Mouse (Mus musculus): ENCODE results near the gene Il20rb. TPM values are rescaled to one million over a fixed set of nuclear protein-coding genes. Genes with fewer than 3 reads are reported as not detected.
A peak's percentile ranks its signal among the peaks of the same experiment; 100 is the strongest.

Gene Il20rb
- polyA plus RNA-seq, 1 experiment from 2014 or later: 0.87 TPM

GRCm38 (mm10) chr9:100416299-100416698, 70.3 kb downstream of the Il20rb start:
- H3K27me3 ChIP-seq: no peaks in the 10 kb centered on the region
- H3K4me1 ChIP-seq: peaks cover 25% of the 10 kb centered on the region
- WGBS: 56% methylated on average over 6 of the region's 6 CpGs
- H3K4me2 ChIP-seq (replicated peaks): no peak overlapping the region
- H3K9ac ChIP-seq: no peak overlapping the region
- no peaks in the 10 kb centered on the region for H3K36me3 ChIP-seq
- H3K27ac ChIP-seq: no peak overlapping the region
- no peak overlapping the region for H3K4me3 ChIP-seq
- no peaks in the 10 kb centered on the region for H3K9me3 ChIP-seq (replicated peaks)
- ATAC-seq (ENCODE audit: low FRiP score): peak; percentile 52; the same call in 1 of the 2 replicates

GRCm38 (mm10) chr9:100415328-100415979, 71.1 kb downstream of the Il20rb start:
- Histone ChIP-seq H3K27ac (no peak overlapping the region), H3K9me3 (replicated peaks) (no peaks in the 10 kb centered on the region), H3K4me3 (no peak overlapping the region), H3K9ac (no peak overlapping the region), H3K4me2 (replicated peaks) (no peak overlapping the region), H3K36me3 (no peaks in the 10 kb centered on the region), H3K4me1 (peaks cover 25% of the 10 kb centered on the region), H3K27me3 (no peaks in the 10 kb centered on the region)
- WGBS: 35% methylated on average over 7 of the region's 7 CpGs
- peak; percentile 61; the same call in 1 of the 2 replicates for ATAC-seq (ENCODE audit: low FRiP score)

Other genes with a start within 250 kb of the Il20rb start
- 68.5 and 75.0 TPM in 2 replicates for gene Nck1, start 59.3 kb upstream of the Il20rb start, polyA plus RNA-seq (2016; fragmentation: Nextera tagmentation; extraction: Ambion mirVana)
- gene Slc35g2, start 84.3 kb upstream of the Il20rb start, polyA plus RNA-seq (2016; fragmentation: Nextera tagmentation; extraction: Ambion mirVana): 7.5 and 8.3 TPM in 2 replicates
- gene Stag1, start 111.0 kb upstream of the Il20rb start, polyA plus RNA-seq (2016; fragmentation: Nextera tagmentation; extraction: Ambion mirVana): 58.1 and 60.0 TPM in 2 replicates

All from hindbrain, embryonic 12.5 days (tissue).